Mouse (Mus musculus) megakaryocyte-erythroid progenitor cell, adult 5-6 weeks (primary cell): ENCODE measurements around the gene Strn3. TPM values are rescaled to one million over a fixed set of nuclear protein-coding genes. Genes with fewer than 3 reads are reported as not detected.
"Not testable (repeated sequence)": the region's sequence is repeated elsewhere in the genome, so short reads cannot be mapped to it uniquely, and the experiment has no call there.

ENCODE experiments used
- ATAC-seq: replicated peaks from 2 replicates; pipeline ENCODE4 v1.8.0; 2016; ENCODE audit warnings: mild to moderate bottlenecking, inconsistent platforms; ENCODE audit not compliant: severe bottlenecking, poor library complexity, low FRiP score, low TSS enrichment
- total RNA-seq, 2 experiments: library from RNA; stranded (forward) in 1 of 2; stranded (reverse) in 1 of 2; fragments of 200-1000, 215-1000 nt in 1 of 2; fragments of >200 nt in 1 of 2; fragmentation: Nextera tagmentation in 1 of 2; gene quantifications; 2 replicates each; pipeline ENCODE4 v1.2.3; 2014 to 2017

Gene Strn3
- total RNA-seq, 2 experiments from 2014 or later: 46.4 to 60.6 TPM

GRCm38 (mm10) chr12:51633481-51633880 lies 58.2 kb downstream of the Strn3 start:
- no peak for ATAC-seq

GRCm38 (mm10) chr12:51623366-51623694 lies 68.4 kb downstream of the Strn3 start:
- ATAC-seq: no peak

- no peak for ATAC-seq
These were observed 68.9 kb downstream of the Strn3 start for GRCm38 (mm10) chr12:51622670-51623365.

DNA sequence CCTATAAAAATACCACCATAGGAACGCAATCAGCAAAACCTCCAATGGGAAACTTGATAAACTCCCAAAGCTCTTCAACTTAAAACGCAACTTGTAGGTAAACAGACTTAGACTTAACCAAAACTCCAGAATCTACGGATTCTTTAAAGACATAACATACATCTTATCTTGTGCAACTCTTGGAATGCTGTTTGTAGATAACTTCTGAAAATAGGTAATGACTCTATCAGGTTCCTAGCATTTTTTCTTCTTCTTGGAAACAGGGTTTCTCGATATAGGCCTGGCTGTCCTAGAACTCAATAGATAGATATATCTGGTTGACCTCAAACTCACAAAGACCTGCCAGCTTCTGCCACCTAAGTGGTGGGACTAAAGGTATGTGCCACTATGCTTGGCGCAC lies 70.5 kb downstream of the Strn3 start:
- ATAC-seq: no peak

- ATAC-seq: no peak
These were observed 71.1 kb downstream of the Strn3 start for GRCm38 (mm10) chr12:51620572-51620971.

- ATAC-seq: no peak
These were observed 79.3 kb downstream of the Strn3 start for GRCm38 (mm10) chr12:51612361-51612760.

DNA sequence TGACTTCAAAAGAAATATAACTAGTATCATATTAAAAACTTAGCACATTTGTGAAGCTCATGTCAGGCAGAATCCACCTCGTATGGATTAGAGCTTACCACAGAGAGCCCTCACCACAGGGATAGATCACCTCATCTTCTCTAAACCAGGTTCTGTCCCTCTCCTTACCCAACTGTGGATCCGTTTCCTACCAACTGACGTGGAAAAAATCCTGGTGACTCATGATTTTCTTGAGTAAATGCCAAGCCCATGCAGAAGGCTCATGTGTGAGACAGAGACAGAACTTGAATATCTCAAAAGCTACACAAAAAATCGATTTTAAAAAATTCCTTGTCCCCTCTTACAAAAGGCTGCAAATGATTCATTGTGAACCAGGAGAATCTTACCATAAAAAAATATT lies 85.6 kb downstream of the Strn3 start:
- ATAC-seq: no peak

- ATAC-seq: no peak
These were observed 88.4 kb downstream of the Strn3 start for GRCm38 (mm10) chr12:51603306-51603705.

GRCm38 (mm10) chr12:51594030-51594470 lies 97.6 kb downstream of the Strn3 start:
- no peak for ATAC-seq

GRCm38 (mm10) chr12:51593229-51594029 lies 98.3 kb downstream of the Strn3 start, which contains the start of gene Coch:
Coch (plus strand) TSS chr12:51593341.
- no peak for ATAC-seq

DNA sequence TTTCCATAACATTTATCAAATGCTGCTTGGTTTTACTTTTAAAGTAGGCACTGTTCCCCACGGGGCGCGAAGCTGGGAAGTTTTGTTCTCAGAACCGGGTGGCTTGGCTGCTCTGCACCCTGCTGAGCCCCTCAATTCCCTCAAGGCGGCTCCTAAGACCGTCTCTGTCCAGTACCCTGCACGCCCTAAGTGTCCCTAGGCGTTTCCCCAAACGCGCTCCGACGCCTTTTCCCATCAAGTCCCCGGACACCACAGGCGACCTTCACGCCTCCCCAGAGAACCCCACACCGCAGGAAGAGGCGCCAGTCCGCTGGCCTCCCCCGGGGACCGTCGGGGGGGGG lies 98.8 kb downstream of the Strn3 start:
- ATAC-seq: no peak

- ATAC-seq: no peak
These were observed 99.8 kb downstream of the Strn3 start for GRCm38 (mm10) chr12:51591921-51592320.

DNA sequence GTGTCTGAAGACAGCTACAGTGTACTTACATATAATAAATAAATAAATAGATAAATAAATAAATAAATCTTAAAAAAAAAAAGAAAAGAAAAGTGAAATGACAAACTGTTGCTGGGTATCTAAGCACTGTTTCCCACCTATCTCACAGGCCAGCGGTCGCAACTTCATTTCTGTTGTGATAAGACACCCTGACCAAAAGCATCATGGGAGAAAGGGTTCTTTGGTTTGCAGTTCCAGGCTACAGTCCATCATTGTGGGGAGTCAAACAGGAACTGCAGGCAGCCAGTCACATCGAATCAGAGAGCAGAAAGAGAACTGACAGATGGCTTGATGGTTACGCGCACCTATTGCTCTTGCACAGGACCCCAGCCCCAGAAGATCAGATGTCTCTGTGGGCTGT lies 102.4 kb downstream of the Strn3 start:
- ATAC-seq: no peak

DNA sequence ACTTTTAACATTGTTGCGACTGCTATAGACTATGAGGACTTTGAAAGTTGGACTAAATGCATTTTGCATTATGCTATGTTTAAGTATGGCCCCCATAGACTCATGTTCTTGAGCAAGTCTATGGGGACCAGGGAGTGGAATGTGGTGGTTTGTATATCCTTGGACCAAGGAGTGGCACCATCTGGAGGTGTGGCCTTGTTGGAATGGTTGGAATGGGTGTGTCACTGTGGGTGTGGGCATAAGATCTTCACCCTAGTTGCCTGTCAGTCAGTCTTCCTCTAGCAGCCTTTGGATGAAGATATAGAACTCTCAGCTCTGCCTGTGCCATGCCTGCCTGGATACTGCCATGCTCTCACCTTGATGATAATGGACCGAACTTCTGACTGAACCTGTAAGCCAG lies 113.9 kb downstream of the Strn3 start:
- ATAC-seq: not testable (repeated sequence)

DNA sequence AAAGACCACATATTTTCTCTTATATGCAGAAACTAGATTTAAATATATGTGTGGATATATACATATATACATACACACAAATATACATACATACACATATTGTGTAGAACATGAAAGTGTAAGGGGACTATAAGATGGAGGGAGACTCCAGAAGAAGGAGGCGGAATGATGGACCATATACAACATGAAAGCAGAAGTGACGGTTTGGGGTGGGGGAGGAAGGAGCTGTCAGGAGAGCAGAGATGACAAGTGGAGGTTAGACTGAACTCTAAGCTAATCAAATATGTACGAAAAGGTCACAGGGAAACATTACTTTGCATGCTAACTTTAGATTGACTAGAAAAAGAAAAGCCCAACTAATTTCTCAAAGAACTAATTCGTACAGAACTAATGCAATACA lies 119.0 kb downstream of the Strn3 start:
- ATAC-seq: no peak

DNA sequence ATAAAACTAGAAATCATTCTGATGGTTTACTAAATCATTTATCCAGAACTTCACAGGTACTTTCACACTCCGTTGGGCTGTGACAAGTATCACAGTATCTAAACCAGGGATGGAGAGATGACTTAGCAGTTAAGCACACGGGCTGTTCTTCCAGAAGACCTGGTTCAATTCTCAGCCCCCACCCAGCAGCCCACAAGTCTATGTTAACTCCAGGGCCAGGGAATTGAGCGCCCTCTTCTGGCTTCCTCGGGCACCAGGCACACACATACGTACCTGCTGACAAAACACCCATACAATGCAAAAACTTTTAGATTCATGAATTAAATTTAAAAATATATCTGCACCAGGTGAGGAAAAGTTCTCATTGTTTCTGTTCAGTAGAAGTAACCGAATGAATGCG lies 121.8 kb downstream of the Strn3 start:
- no peak for ATAC-seq

DNA sequence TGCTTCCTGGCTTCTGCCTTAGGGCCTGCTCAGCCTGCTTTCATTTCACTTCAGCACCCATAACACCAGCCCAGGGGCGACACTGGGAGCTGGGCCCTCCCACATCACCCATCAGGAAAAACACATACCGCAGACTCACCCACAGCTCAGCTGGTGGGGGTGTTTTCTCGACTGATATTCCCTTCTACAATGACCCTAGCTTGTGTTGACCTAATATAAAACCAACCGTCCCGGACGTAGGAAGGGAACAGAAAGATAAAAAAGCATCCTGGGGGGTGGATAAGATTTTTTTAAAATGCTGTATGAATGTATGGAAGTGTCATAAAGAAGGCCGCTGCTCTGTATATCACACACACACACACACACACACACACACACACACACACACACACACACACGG lies 122.2 kb downstream of the Strn3 start:
- ATAC-seq: no peak

DNA sequence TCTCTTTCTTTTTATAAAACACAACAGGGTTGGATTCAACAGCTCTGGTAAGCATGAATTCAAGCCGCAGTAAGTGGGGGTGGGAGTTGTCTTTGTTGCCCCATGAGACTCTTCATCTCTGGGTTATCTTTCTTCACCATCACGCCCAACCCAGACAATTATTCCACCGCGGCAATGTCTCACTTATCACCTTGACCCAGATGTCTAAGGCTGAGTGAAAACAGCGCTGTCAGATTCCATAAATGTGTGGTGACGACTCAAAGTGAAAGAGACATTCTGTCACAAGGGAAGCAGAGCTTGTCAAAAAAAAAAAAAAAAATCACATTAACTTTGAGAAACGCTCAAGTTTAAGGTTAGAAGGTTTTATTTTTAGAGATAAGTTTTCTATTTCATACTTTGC lies 124.5 kb downstream of the Strn3 start:
- ATAC-seq: no peak

DNA sequence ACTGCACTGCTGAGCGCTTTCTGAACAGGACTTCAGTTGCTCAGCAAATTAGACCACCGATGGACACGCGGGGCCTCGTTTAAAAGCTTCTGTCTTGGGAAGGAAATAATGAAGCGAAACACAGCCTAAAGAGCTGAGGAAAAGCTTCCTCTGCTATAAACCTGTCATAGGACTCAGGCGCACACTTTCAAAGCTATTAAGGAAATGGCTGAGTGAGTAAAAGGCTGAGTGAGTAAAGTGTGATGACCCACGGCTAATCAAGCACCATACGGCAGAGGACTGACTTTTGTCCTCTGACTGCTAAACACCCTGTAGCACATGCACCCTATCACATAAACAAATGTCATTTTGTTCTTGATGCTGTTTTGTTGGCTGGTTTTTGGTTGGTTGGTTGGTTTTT lies 130.3 kb downstream of the Strn3 start:
- no peak for ATAC-seq
